Mouse (Mus musculus) adrenal gland, postnatal 10 days (tissue): ENCODE data around the gene Foxo1. TPM values are rescaled to one million over a fixed set of nuclear protein-coding genes. Genes with fewer than 3 reads are reported as not detected.
A peak's percentile ranks its signal among the peaks of the same experiment; 100 is the strongest.

Experiments used
- DNase-seq: peaks from one replicate; pipeline ENCODE4 v3.0.0; 2021; ENCODE audit warnings: mixed read lengths
- total RNA-seq, 2 experiments: library from RNA; stranded (reverse); gene quantifications; 2 replicates each; pipeline ENCODE4 v1.2.3; 2021

Foxo1 gene
- total RNA-seq, 2 experiments from 2014 or later: 25.9 to 42.2 TPM

GRCm38 (mm10) chr3:52364576-52364975 is 96.4 kb downstream of the Foxo1 start:
- DNase-seq: peak; percentile 64

GRCm38 (mm10) chr3:52369204-52369603 is 101.1 kb downstream of the Foxo1 start:
- DNase-seq: peak; percentile 11

GRCm38 (mm10) chr3:52369881-52370428 is 101.8 kb downstream of the Foxo1 start:
- no peak for DNase-seq

GRCm38 (mm10) chr3:52376974-52377373 is 108.8 kb downstream of the Foxo1 start:
- DNase-seq: no peak

GRCm38 (mm10) chr3:52383351-52383750 is 115.2 kb downstream of the Foxo1 start:
- no peak for DNase-seq

- no peak for DNase-seq
Observed at GRCm38 (mm10) chr3:52386343-52386742, 118.2 kb downstream of the Foxo1 start.

- DNase-seq: no peak
Observed at GRCm38 (mm10) chr3:52390321-52390720, 122.2 kb downstream of the Foxo1 start.

GRCm38 (mm10) chr3:52390766-52391665 is 122.9 kb downstream of the Foxo1 start:
- DNase-seq: no peak

GRCm38 (mm10) chr3:52391897-52392296 is 123.8 kb downstream of the Foxo1 start:
- DNase-seq: no peak

GRCm38 (mm10) chr3:52392521-52392920 is 124.4 kb downstream of the Foxo1 start:
- DNase-seq: no peak

GRCm38 (mm10) chr3:52393171-52393570 is 125.0 kb downstream of the Foxo1 start:
- DNase-seq: no peak

- no peak for DNase-seq
Observed at GRCm38 (mm10) chr3:52396121-52396731, 128.1 kb downstream of the Foxo1 start.

GRCm38 (mm10) chr3:52396951-52397615 is 128.9 kb downstream of the Foxo1 start:
- no peak for DNase-seq

GRCm38 (mm10) chr3:52397961-52398360 is 129.8 kb downstream of the Foxo1 start:
- DNase-seq: no peak

- DNase-seq: peak; percentile 55
Observed at GRCm38 (mm10) chr3:52400284-52401161, 132.4 kb downstream of the Foxo1 start.

GRCm38 (mm10) chr3:52401162-52401928 is 133.2 kb downstream of the Foxo1 start:
- peak; percentile 80 for DNase-seq
